Mouse (Mus musculus) spleen, postnatal 4 days (tissue): ENCODE data around the gene Camta2.

Source experiments
- DNase-seq, 2 experiments: peaks; one replicate each; pipeline ENCODE4 v3.0.0; 2022; ENCODE audit warnings: low spot score in 2 of 2

Camta2 gene

GRCm38 (mm10) chr11:70647716-70648420 is 40.0 kb downstream of the Camta2 start:
- DNase-seq = peak; percentile 62 to 86

GRCm38 (mm10) chr11:70646691-70647650 is 40.9 kb downstream of the Camta2 start, which contains the start of the genes Rnf167 and Slc25a11:
TSS of gene Rnf167 (plus strand) at chr11:70647235.
TSS of gene Slc25a11 (minus strand) at chr11:70647479.
- DNase-seq = peak; percentile 96 to 97

GRCm38 (mm10) chr11:70646259-70646555 is 41.7 kb downstream of the Camta2 start:
- no peak for DNase-seq

DNA sequence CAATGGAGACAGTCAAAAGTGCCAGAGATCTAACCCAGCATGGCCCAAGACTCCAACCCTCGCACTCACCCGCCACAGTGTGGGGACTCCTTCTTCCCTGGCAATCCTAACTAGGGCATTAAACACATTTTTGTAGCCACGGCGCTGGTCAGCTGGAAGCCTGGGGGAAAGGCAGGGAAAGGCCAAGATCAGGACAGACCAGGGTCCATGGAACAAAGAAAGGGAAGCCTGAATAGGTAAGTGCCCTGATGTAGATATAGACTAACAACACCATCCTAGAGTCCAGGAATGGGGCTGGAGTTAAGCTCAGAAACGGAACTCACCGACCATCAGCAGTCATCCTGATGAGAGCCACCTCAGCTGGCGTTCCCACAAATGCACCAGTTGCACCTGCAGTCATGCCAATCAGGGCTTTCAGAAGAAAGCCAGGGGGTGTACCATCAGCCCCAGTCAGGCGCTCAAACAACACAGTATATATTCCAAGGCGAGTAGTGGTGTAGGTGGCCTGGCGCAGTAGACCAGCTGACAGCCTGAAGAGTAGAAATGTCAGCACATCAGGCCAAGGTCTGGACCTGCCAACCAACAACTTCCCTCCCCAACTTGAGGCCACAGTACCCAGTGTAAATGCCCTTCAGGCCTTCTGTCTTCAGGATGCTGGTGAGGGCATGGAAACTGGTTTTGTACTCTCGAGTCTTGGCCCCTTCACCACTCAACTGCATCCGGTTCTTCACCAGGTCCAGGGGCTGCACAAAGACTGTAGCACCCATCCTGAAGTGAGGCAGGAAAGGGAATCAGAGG is 42.2 kb downstream of the Camta2 start:
- peak in 1 of 2 experiments; percentile 64 for DNase-seq

DNA sequence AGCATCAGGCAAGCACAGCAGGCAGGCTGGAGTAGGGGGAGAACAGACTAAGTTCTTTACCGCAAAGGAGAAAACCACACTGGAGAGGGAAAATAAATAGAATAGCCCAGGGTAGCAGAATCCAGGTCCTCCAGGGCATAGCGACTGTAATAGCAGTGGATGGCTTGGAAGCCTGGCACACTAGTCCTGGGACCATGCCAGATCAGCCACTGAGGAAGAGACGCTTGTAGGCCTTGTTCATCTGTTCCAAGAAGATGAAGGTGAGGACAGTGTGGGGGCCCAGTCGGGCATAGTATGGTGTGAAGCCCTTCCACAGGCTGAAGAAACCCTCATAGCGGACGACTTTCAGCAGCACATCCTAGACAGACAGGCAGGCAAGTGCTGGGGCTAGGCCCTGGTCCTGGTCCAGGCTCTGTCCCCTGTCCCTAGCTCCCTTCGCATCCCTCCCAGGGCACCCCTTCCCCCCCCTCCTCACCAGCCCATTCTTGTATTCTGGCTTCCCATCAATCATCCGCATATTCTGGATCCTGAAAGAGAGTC is 43.3 kb downstream of the Camta2 start:
- peak in 1 of 2 experiments; percentile 58 for DNase-seq

- no peak for DNase-seq
Observed at GRCm38 (mm10) chr11:70643051-70643450, 44.9 kb downstream of the Camta2 start.

- peak in 1 of 2 experiments; percentile 58 for DNase-seq
Observed at GRCm38 (mm10) chr11:70641241-70641640, 46.7 kb downstream of the Camta2 start.

DNA sequence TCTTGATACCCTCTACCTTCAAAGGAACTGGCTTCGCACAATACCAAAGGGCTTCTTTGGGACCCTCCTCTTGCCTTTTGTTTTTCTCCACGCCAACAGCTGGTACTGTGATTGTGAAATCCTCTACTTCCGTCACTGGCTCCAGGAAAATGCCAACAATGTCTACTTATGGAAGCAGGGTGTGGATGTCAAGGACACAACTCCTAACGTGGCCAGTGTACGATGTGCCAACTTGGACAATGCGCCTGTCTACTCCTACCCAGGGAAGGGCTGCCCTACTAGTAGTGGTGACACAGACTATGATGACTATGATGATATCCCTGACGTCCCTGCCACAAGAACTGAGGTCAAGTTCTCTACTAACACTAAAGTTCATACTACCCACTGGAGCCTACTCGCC is 47.9 kb downstream of the Camta2 start:
- no peak for DNase-seq

- peak in 1 of 2 experiments; percentile 62 for DNase-seq
Observed at GRCm38 (mm10) chr11:70638714-70639278, 49.1 kb downstream of the Camta2 start, which contains the start of gene Gp1ba. TSS of gene Gp1ba (plus strand) at chr11:70639122.

- DNase-seq = no peak
Observed at GRCm38 (mm10) chr11:70638293-70638692, 49.6 kb downstream of the Camta2 start.

DNA sequence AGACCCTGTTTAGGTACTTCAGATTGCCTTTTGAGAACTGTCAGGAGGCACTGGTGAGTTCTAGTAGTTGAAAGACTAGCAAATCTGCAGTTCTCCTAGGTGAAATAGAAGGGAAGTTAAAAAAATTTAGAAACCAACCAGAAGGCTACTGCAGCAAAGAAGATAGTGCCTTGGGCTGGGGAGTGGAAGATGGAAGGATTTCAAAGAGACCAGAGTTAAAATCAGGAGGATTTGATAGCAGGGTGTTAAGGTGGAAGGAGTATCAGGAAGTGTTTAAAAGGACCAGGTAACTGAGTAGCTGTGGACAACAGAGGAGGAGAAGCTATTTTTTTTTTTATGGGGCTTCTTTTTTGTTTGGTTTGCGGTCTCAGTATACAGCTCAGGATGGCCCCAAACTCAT is 50.1 kb downstream of the Camta2 start:
- DNase-seq = no peak

GRCm38 (mm10) chr11:70635601-70636000 is 52.3 kb downstream of the Camta2 start:
- no peak for DNase-seq

DNA sequence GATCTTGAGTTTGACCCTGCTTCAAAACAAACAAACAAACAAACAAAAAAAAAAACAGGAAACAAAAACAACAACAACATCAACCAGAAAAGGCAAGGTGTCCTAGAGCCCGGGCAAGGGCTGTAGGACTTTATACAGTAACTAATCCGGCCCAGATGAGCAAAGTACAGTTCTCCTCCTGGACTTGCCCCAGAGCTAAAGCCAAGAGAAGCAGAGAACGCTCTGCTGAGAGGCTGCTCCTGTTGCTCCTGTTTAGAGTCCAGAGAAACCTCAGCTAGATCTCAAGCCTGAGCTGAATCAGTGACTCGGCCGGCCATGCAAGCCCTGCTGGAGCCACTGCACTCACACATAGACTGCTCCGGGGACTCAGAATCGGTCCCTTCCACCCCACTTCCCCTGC is 57.8 kb downstream of the Camta2 start:
- DNase-seq = no peak

DNA sequence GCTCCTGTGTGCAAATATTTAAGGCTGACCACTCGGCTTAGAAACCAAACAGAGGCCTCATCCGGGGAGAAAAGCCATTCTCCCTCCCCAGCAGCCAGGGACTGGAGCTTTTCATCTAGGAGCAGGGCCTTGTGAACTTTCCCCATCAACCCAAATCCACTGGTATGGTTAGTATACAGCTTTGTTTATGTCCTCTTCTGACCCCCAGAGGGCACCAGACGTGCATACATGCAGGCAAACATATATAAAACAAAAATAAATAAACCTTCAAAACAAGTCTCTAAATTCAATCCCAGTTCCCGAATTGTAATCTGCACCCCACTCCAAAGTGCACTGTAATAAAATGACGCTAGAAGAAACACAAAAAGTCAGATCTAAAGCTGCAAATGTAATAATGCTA is 58.3 kb downstream of the Camta2 start:
- DNase-seq = peak in 1 of 2 experiments; percentile 61

- no peak for DNase-seq
Observed at GRCm38 (mm10) chr11:70628431-70628830, 59.5 kb downstream of the Camta2 start.

- no peak for DNase-seq
Observed at GRCm38 (mm10) chr11:70626877-70627276, 61.0 kb downstream of the Camta2 start.

- DNase-seq = peak; percentile 62 to 84
Observed at GRCm38 (mm10) chr11:70625473-70625872, 62.4 kb downstream of the Camta2 start.

DNA sequence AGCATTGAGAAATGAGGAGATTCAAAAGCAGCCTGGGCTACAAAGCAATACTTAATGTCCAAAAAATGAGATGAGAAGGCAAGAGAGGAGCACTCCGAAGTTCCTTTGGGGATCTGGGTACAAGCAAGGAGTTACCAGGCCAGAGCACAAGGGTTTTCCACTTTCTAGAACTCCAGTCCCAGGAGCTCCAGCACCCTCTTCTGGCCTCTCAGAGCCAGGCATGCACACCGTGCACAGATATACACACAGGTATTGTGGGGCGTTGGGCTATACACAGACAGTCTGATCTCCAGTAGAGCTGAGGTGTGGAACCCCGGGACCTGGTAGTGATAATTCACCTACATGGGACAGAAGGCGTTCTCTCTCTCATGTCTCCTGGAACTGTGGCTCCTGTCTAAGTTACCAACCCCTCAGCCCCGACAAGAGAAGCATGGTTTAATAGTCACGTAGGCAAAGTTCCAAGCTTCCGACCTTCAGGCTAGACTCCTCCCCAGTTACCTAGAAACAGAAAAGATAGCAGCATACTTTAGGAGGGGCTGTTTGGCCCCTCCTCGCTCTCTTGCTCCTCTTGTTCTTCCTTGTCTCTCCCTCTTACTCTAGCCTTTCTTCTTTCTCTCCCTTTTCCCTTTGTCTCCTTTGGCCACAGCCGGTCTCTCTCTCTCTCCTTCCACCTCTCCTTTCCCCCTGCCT is 64.7 kb downstream of the Camta2 start:
- no peak for DNase-seq

GRCm38 (mm10) chr11:70621972-70622814 is 65.7 kb downstream of the Camta2 start:
- no peak for DNase-seq
